Mouse (Mus musculus) C2C12 (cell line): ENCODE data around the gene Setd3. TPM values are rescaled to one million over a fixed set of nuclear protein-coding genes. Genes with fewer than 3 reads are reported as not detected.

ENCODE experiments used
- H3K27me3 ChIP-seq: one replicate; pipeline ENCODE4 v1.6.1; 2011; ENCODE audit not compliant: control insufficient read depth, insufficient read depth, insufficient read length
- H3K36me3 ChIP-seq: one replicate; pipeline ENCODE4 v1.6.1; 2011; ENCODE audit not compliant: control insufficient read depth, insufficient read depth
- H3K4me3 ChIP-seq: one replicate; pipeline ENCODE4 v1.5.1; 2011; ENCODE audit warnings: mild to moderate bottlenecking, control low read depth; ENCODE audit not compliant: poor library complexity, insufficient read depth, severe bottlenecking
- H3K79me2 ChIP-seq: one replicate; pipeline ENCODE4 v1.6.1; 2011; ENCODE audit not compliant: control insufficient read depth, insufficient read depth
- H3K79me3 ChIP-seq: one replicate; pipeline ENCODE4 v1.6.1; 2011; ENCODE audit warnings: low read depth, control low read depth
- H3ac ChIP-seq: one replicate; pipeline ENCODE3; 2011; ENCODE audit warnings: low read depth; ENCODE audit not compliant: control insufficient read depth, insufficient read length
- CEBPB ChIP-seq: IDR thresholded peaks from one replicate; pipeline ENCODE4 v1.6.1; 2011; ENCODE audit warnings: low read depth, mild to moderate bottlenecking, control low read depth, moderate library complexity
- CTCF ChIP-seq: IDR thresholded peaks from one replicate; pipeline ENCODE4 v1.5.1; 2011; ENCODE audit not compliant: control insufficient read depth, insufficient read depth, insufficient read length
- FOSL1 ChIP-seq: IDR thresholded peaks from one replicate; pipeline ENCODE4 v1.8.0; 2011; ENCODE audit warnings: mild to moderate bottlenecking, low read length; ENCODE audit not compliant: poor library complexity, insufficient read depth, severe bottlenecking
- MAX ChIP-seq: IDR thresholded peaks from one replicate; pipeline ENCODE4 v1.6.1; 2011; ENCODE audit warnings: mild to moderate bottlenecking, control low read depth
- MYOD1 ChIP-seq: IDR thresholded peaks from one replicate; pipeline ENCODE4 v1.6.1; 2011; ENCODE audit warnings: low read depth; ENCODE audit not compliant: control insufficient read depth, insufficient read length
- MYOG ChIP-seq: IDR thresholded peaks from one replicate; pipeline ENCODE4 v1.6.1; 2011; ENCODE audit not compliant: control insufficient read depth, insufficient read length; ENCODE audit errors: extremely low read depth
- USF1 ChIP-seq: IDR thresholded peaks from one replicate; pipeline ENCODE4 v1.6.1; 2011; ENCODE audit warnings: low read depth, mild to moderate bottlenecking, control low read depth, moderate library complexity
- polyA plus RNA-seq: library from polyadenylated mRNA; unstranded; fragments of >200 nt; fragmentation: generic; extraction: Trizol; gene quantifications from one replicate; pipeline ENCODE4 v1.2.1, GENCODE M21; 2012; ENCODE audit warnings: missing spikeins

Setd3 gene
- polyA plus RNA-seq, 1 experiment: 36.8 TPM

- Histone ChIP-seq H3K79me3 (no peaks in the 10 kb centered on the region), H3K4me3 (no peak overlapping the region), H3K79me2 (no peaks in the 10 kb centered on the region), H3K27me3 (no peaks in the 10 kb centered on the region), H3K36me3 (peaks cover 76% of the 10 kb centered on the region), H3ac (no peak overlapping the region)
- no peak for TF ChIP-seq USF1
- no peak for TF ChIP-seq MYOG
- TF ChIP-seq FOSL1: no peak
- no peak for TF ChIP-seq MAX
- no peak for TF ChIP-seq CEBPB
- no peak for TF ChIP-seq CTCF
- TF ChIP-seq MYOD1: no peak
Measured at GRCm38 (mm10) chr12:108198447-108198846, 19.3 kb upstream of the Setd3 start.

GRCm38 (mm10) chr12:108195761-108196160 is 16.6 kb upstream of the Setd3 start:
- Histone ChIP-seq H3K79me3 (no peaks in the 10 kb centered on the region), H3K36me3 (peaks cover 79% of the 10 kb centered on the region), H3K27me3 (no peaks in the 10 kb centered on the region), H3K79me2 (no peaks in the 10 kb centered on the region), H3ac (no peak overlapping the region), H3K4me3 (no peak overlapping the region)
- TF ChIP-seq MAX (no peak), CEBPB (no peak), USF1 (no peak), FOSL1 (no peak), MYOG (no peak), CTCF (no peak), MYOD1 (no peak)

GRCm38 (mm10) chr12:108193878-108194277 is 14.8 kb upstream of the Setd3 start:
- Histone ChIP-seq H3K4me3 (no peak overlapping the region), H3ac (no peak overlapping the region), H3K79me3 (no peaks in the 10 kb centered on the region), H3K36me3 (peaks cover 76% of the 10 kb centered on the region), H3K27me3 (no peaks in the 10 kb centered on the region), H3K79me2 (no peaks in the 10 kb centered on the region)
- TF ChIP-seq CTCF (no peak), MYOG (no peak), MYOD1 (no peak)

GRCm38 (mm10) chr12:108187541-108188091 is 8.5 kb upstream of the Setd3 start:
- Histone ChIP-seq H3K79me3 (peaks cover 4% of the 10 kb centered on the region), H3K79me2 (peaks cover 27% of the 10 kb centered on the region), H3K27me3 (no peaks in the 10 kb centered on the region), H3K4me3 (no peak overlapping the region), H3ac (no peak overlapping the region), H3K36me3 (peaks cover 68% of the 10 kb centered on the region)
- TF ChIP-seq CTCF (no peak), MYOD1 (no peak), FOSL1 (no peak), CEBPB (no peak), MAX (no peak), USF1 (no peak)

- peaks cover 29% of the 10 kb centered on the region for H3K36me3 ChIP-seq
- H3K79me2 ChIP-seq: peaks cover 79% of the 10 kb centered on the region
- no peak overlapping the region for H3ac ChIP-seq
- no peak overlapping the region for H3K4me3 ChIP-seq
- TF ChIP-seq MYOD1 (no peak), CEBPB (no peak), CTCF (no peak), MAX (no peak), USF1 (no peak), FOSL1 (no peak), MYOG (no peak)
- H3K79me3 ChIP-seq: peaks cover 45% of the 10 kb centered on the region
- no peaks in the 10 kb centered on the region for H3K27me3 ChIP-seq
Measured at GRCm38 (mm10) chr12:108181716-108182115, 2.6 kb upstream of the Setd3 start.
